Mouse (Mus musculus) brain, embryonic 14.5 days (tissue): ENCODE data around the gene Tspan31.
A peak's percentile ranks its signal among the peaks of the same experiment; 100 is the strongest.

Experiments used
- CTCF ChIP-seq: fragments of 200-500 bp; IDR thresholded peaks from 2 replicates; pipeline ENCODE4 v1.5.1; 2012; ENCODE audit warnings: inconsistent platforms, mild to moderate bottlenecking, moderate library complexity, borderline replicate concordance; ENCODE audit not compliant: insufficient read depth, insufficient read length; ENCODE audit errors: extremely low read depth
- POLR2A ChIP-seq: fragments of 200-500 bp; IDR thresholded peaks from 2 replicates; pipeline ENCODE4 v1.6.1; 2012; ENCODE audit warnings: mild to moderate bottlenecking, inconsistent platforms, borderline replicate concordance; ENCODE audit not compliant: poor library complexity, insufficient read depth, insufficient read length, severe bottlenecking; ENCODE audit errors: extremely low read depth

- TF ChIP-seq CTCF (no peak), POLR2A (peak; percentile 70; the same call in 1 of the 2 replicates)
Measured at GRCm38 (mm10) chr10:127063239-127063872, 6.7 kb downstream of the Tspan31 start, which contains the start of gene Cdk4.
